Mouse (Mus musculus) liver, adult 2 months (tissue): ENCODE results near the gene Fam43b. TPM values are rescaled to one million over a fixed set of nuclear protein-coding genes. Genes with fewer than 3 reads are reported as not detected.

Source experiments
- DNase-seq: peaks from one replicate; pipeline ENCODE4 v3.0.0-alpha.2; 2011; ENCODE audit warnings: low read depth, low spot score; ENCODE audit errors: extremely low read depth
- H3K27ac ChIP-seq: fragments of 200-500 bp; replicated peaks from 2 replicates; pipeline ENCODE4 v1.5.1; 2012; ENCODE audit warnings: low read depth, mild to moderate bottlenecking, control low read depth, inconsistent platforms, low read length; ENCODE audit not compliant: insufficient read depth
- H3K27me3 ChIP-seq: fragments of 200-500 bp; 2 replicates; pipeline ENCODE4 v1.6.1; 2012; ENCODE audit warnings: mild to moderate bottlenecking, moderate library complexity, low read length, inconsistent platforms; ENCODE audit not compliant: control insufficient read depth, insufficient read depth
- H3K36me3 ChIP-seq: fragments of 200-500 bp; 2 replicates; pipeline ENCODE4 v1.6.1; 2012; ENCODE audit warnings: low read length, inconsistent platforms; ENCODE audit not compliant: control insufficient read depth, insufficient read depth
- H3K4me1 ChIP-seq: fragments of 200-500 bp; 2 replicates; pipeline ENCODE4 v1.6.1; 2011; ENCODE audit warnings: low read length; ENCODE audit not compliant: control insufficient read depth, insufficient read depth
- H3K4me3 ChIP-seq: fragments of 200-500 bp; 2 replicates; pipeline ENCODE4 v1.5.1; 2011; ENCODE audit warnings: low read depth, mild to moderate bottlenecking, control low read depth, low read length, moderate library complexity; ENCODE audit not compliant: insufficient read depth
- H3K79me2 ChIP-seq: fragments of 200-500 bp; 2 replicates; pipeline ENCODE4 v1.6.1; 2012; ENCODE audit warnings: inconsistent platforms, mild to moderate bottlenecking, low read length, moderate library complexity; ENCODE audit not compliant: control insufficient read depth, insufficient read depth
- H3K9ac ChIP-seq: fragments of 200-500 bp; 2 replicates; pipeline ENCODE4 v1.6.1; 2012; ENCODE audit warnings: low read depth, mild to moderate bottlenecking, control low read depth, inconsistent platforms, low read length
- CTCF ChIP-seq: fragments of 200-500 bp; IDR thresholded peaks from 2 replicates; pipeline ENCODE4 v1.5.1; 2011; ENCODE audit warnings: low read depth, low read length, control low read depth
- POLR2A ChIP-seq: fragments of 200-500 bp; IDR thresholded peaks from 2 replicates; pipeline ENCODE4 v1.6.1; 2011; ENCODE audit warnings: low read length, control low read depth; ENCODE audit not compliant: insufficient read depth; ENCODE audit errors: extremely low read depth
- WGBS: fragments of 180-500 bp; shearing (Covaris S2); methylation state at CpG from one replicate; pipeline ENCODE4 v1.1.7; 2018; 5-methylcytosine and 5-hydroxymethylcytosine counted together
- polyA plus RNA-seq: library from polyadenylated mRNA; depleted of rRNA; stranded (reverse); fragments of >200 nt; gene quantifications from 2 replicates; pipeline ENCODE4 v1.2.3, GENCODE M21; 2012; rRNA removed
- total RNA-seq: library from RNA; depleted of rRNA; stranded (reverse); fragments of >200 nt; gene quantifications from 2 replicates; pipeline ENCODE4 v1.2.3, GENCODE M21; 2014; rRNA removed

The Fam43b gene
- not detected in 2 replicates for total RNA-seq
- not detected in 2 replicates for polyA plus RNA-seq

- Histone ChIP-seq H3K9ac (no peak within 1 kb of the TSS), H3K4me1 (no peaks in the 10 kb centered on the region), H3K79me2 (no peaks in the 10 kb centered on the region), H3K4me3 (no peak within 1 kb of the TSS), H3K27ac (no peak within 1 kb of the TSS), H3K36me3 (no peaks in the 10 kb centered on the region), H3K27me3 (peaks cover 20% of the 10 kb centered on the region)
- 3% methylated on average over 43 of the region's 46 CpGs for WGBS
- DNase-seq = no peak
- TF ChIP-seq CTCF (no peak), POLR2A (no peak)
Observed at GRCm38 (mm10) chr4:138395971-138396645, at the start of gene Fam43b. TSS of gene Fam43b (minus strand) at chr4:138396528.

- Histone ChIP-seq H3K79me2 (no peaks in the 10 kb centered on the region), H3K4me1 (no peaks in the 10 kb centered on the region), H3K9ac (no peak overlapping the region), H3K36me3 (no peaks in the 10 kb centered on the region; the same call in 1 of the 2 replicates), H3K27me3 (no peaks in the 10 kb centered on the region), H3K27ac (no peak overlapping the region), H3K4me3 (no peak overlapping the region)
- DNase-seq = no peak
- 28% methylated on average over 5 of the region's 5 CpGs for WGBS
- TF ChIP-seq CTCF (no peak), POLR2A (no peak)
Observed at GRCm38 (mm10) chr4:138444941-138445340, 48.6 kb upstream of the Fam43b start.

GRCm38 (mm10) chr4:138440062-138440461 lies 43.7 kb upstream of the Fam43b start:
- peak; percentile 47 for DNase-seq
- WGBS = 25% methylated on average over 3 of the region's 3 CpGs
- peaks cover 24% of the 10 kb centered on the region; the same call in 1 of the 2 replicates for H3K36me3 ChIP-seq
- no peak overlapping the region for H3K9ac ChIP-seq
- H3K79me2 ChIP-seq = peaks cover 9% of the 10 kb centered on the region; the same call in 1 of the 2 replicates
- TF ChIP-seq POLR2A = no peak
- TF ChIP-seq CTCF = no peak
- H3K4me1 ChIP-seq = peaks cover 18% of the 10 kb centered on the region
- H3K27ac ChIP-seq = no peak overlapping the region
- H3K27me3 ChIP-seq = no peaks in the 10 kb centered on the region
- no peak overlapping the region for H3K4me3 ChIP-seq

- peaks cover 22% of the 10 kb centered on the region; the same call in 1 of the 2 replicates for H3K36me3 ChIP-seq
- peak; percentile 77 for DNase-seq
- H3K4me3 ChIP-seq = peak within 1 kb of the TSS; percentile 91
- peaks cover 21% of the 10 kb centered on the region for H3K4me1 ChIP-seq
- peak within 1 kb of the TSS; percentile 96 for H3K9ac ChIP-seq
- WGBS = under 1% methylated on average over 64 of the region's 64 CpGs
- peak; percentile 79 for TF ChIP-seq POLR2A
- TF ChIP-seq CTCF = no peak
- H3K27me3 ChIP-seq = no peaks in the 10 kb centered on the region
- peaks cover 14% of the 10 kb centered on the region; the same call in 1 of the 2 replicates for H3K79me2 ChIP-seq
- peak within 1 kb of the TSS; percentile 92 for H3K27ac ChIP-seq
Observed at GRCm38 (mm10) chr4:138434347-138435316, 38.3 kb upstream of the Fam43b start, which contains the start of gene Mul1. TSS of gene Mul1 (plus strand) at chr4:138434671.

GRCm38 (mm10) chr4:138431340-138431739 lies 35.0 kb upstream of the Fam43b start:
- H3K36me3 ChIP-seq = peaks cover under 1% of the 10 kb centered on the region; the same call in 1 of the 2 replicates
- no peak for DNase-seq
- 57% methylated on average over 8 of the region's 8 CpGs for WGBS

More at GRCm38 (mm10) chr4:138431340-138431739, 35.0 kb upstream of the Fam43b start:
- H3K4me1 ChIP-seq = peaks cover 19% of the 10 kb centered on the region
- H3K4me3 ChIP-seq = no peak overlapping the region
- H3K27ac ChIP-seq = no peak overlapping the region
- H3K79me2 ChIP-seq = peaks cover 14% of the 10 kb centered on the region; the same call in 1 of the 2 replicates
- H3K27me3 ChIP-seq = no peaks in the 10 kb centered on the region
- H3K9ac ChIP-seq = no peak overlapping the region
- TF ChIP-seq POLR2A = no peak
- TF ChIP-seq CTCF = no peak
